Mouse (Mus musculus) lung, embryonic 16.5 days (tissue): ENCODE data around the gene R3hdm4. TPM values are rescaled to one million over a fixed set of nuclear protein-coding genes. Genes with fewer than 3 reads are reported as not detected.

Experiments used
- ATAC-seq: fragments of 200-750 bp; cut with Nextera tagmentation; 2 replicates; pipeline ENCODE4 v1.8.0; 2017; ENCODE audit warnings: low read depth, mild to moderate bottlenecking, moderate library complexity
- H3K27ac ChIP-seq: fragments of 300-500 bp; sonication (generic); 2 replicates; pipeline ENCODE4 v1.5.1; 2014; ENCODE audit warnings: mild to moderate bottlenecking, control low read depth, low read length
- H3K27me3 ChIP-seq: fragments of 300-500 bp; sonication (generic); 2 replicates; pipeline ENCODE4 v1.6.1; 2014; ENCODE audit warnings: low read depth, low read length, mixed read lengths; ENCODE audit not compliant: control insufficient read depth, insufficient read depth
- H3K36me3 ChIP-seq: fragments of 300-500 bp; sonication (generic); 2 replicates; pipeline ENCODE4 v1.6.1; 2014; ENCODE audit warnings: low read length; ENCODE audit not compliant: control insufficient read depth, insufficient read depth
- H3K4me1 ChIP-seq: fragments of 300-500 bp; sonication (generic); replicated peaks from 2 replicates; pipeline ENCODE4 v1.6.1; 2014; ENCODE audit warnings: low read length, mixed read lengths; ENCODE audit not compliant: control insufficient read depth, insufficient read depth
- H3K4me2 ChIP-seq: fragments of 300-500 bp; sonication (generic); 2 replicates; pipeline ENCODE4 v1.6.1; 2014; ENCODE audit warnings: low read depth, low read length, control low read depth
- H3K4me3 ChIP-seq: fragments of 300-500 bp; sonication (generic); 2 replicates; pipeline ENCODE4 v1.5.1; 2014; ENCODE audit warnings: mild to moderate bottlenecking, low read length, control low read depth
- H3K9ac ChIP-seq: fragments of 300-500 bp; sonication (generic); 2 replicates; pipeline ENCODE4 v1.6.1; 2014; ENCODE audit warnings: low read length, control low read depth
- H3K9me3 ChIP-seq: fragments of 300-500 bp; sonication (generic); 2 replicates; pipeline ENCODE4 v1.6.1; 2016; ENCODE audit warnings: low read length; ENCODE audit not compliant: control insufficient read depth
- WGBS: fragments of 180-500 bp; shearing (Covaris S2); extraction: QIAGEN DNeasy Blood & Tissue Kit; methylation state at CpG from one replicate; pipeline ENCODE4 v1.1.7; 2014; 5-methylcytosine and 5-hydroxymethylcytosine counted together
- polyA plus RNA-seq: library from polyadenylated mRNA; unstranded; fragments of >200 nt; fragmentation: Nextera tagmentation; extraction: Ambion mirVana; gene quantifications from 2 replicates; pipeline ENCODE4 v1.2.1, GENCODE M21; 2015

The R3hdm4 gene
- polyA plus RNA-seq = 151 and 155 TPM in 2 replicates

GRCm38 (mm10) chr10:79920958-79921535, at the start of gene R3hdm4:
Gene R3hdm4 (minus strand): TSS chr10:79921208.
- Histone ChIP-seq H3K9ac (peak within 1 kb of the TSS; percentile 59), H3K9me3 (no peaks in the 10 kb centered on the region), H3K4me2 (peak within 1 kb of the TSS; percentile 37), H3K36me3 (no peaks in the 10 kb centered on the region), H3K4me3 (peak within 1 kb of the TSS; percentile 35), H3K4me1 (peaks cover 28% of the 10 kb centered on the region), H3K27me3 (peaks cover 58% of the 10 kb centered on the region), H3K27ac (no peak within 1 kb of the TSS)
- ATAC-seq = no peak
- 4% methylated on average over 40 of the region's 41 CpGs for WGBS

- H3K9me3 ChIP-seq = no peaks in the 10 kb centered on the region
- peak within 1 kb of the TSS; percentile 65 for H3K9ac ChIP-seq
- H3K36me3 ChIP-seq = peaks cover 25% of the 10 kb centered on the region
- H3K4me3 ChIP-seq = peak within 1 kb of the TSS; percentile 51
- H3K27ac ChIP-seq = no peak within 1 kb of the TSS
- peak; percentile 8; the same call in 1 of the 2 replicates for ATAC-seq
- H3K4me2 ChIP-seq = peak within 1 kb of the TSS; percentile 84
- 5% methylated on average over 46 of the region's 47 CpGs for WGBS
- peaks cover 19% of the 10 kb centered on the region for H3K27me3 ChIP-seq
- H3K4me1 ChIP-seq = peaks cover 15% of the 10 kb centered on the region
Measured at GRCm38 (mm10) chr10:79970415-79971182, 49.6 kb upstream of the R3hdm4 start, which contains the start of gene Grin3b. Gene Grin3b (plus strand): TSS chr10:79970715.

- Histone ChIP-seq H3K4me1 (peaks cover 15% of the 10 kb centered on the region), H3K4me3 (no peak overlapping the region), H3K4me2 (no peak overlapping the region), H3K27ac (no peak overlapping the region), H3K9me3 (no peaks in the 10 kb centered on the region), H3K27me3 (peaks cover 19% of the 10 kb centered on the region), H3K36me3 (peaks cover 34% of the 10 kb centered on the region), H3K9ac (no peak overlapping the region)
- WGBS = 12% methylated on average over 3 of the region's 3 CpGs
- no peak for ATAC-seq
Measured at GRCm38 (mm10) chr10:79969124-79969568, 48.1 kb upstream of the R3hdm4 start.

DNA sequence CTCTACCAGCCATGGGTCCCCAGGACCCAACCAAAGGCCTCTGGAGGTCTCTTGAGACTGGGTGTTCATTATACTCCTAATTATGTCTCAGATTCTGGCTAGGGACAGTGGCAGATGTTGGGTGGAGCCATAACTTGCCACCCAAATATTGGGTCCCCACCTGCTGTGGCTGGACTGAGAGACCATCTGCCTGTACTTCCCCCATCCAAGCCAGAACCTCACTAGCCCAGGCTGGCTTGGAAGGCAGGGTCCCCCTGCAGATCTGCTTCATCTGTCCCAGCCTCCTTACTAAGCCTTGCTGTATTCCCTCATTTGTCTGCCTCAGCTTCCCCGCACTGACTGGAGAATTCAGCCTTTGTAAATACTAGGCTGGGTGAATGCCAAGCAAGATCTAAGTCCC, 47.2 kb upstream of the R3hdm4 start:
- 62% methylated on average over 1 of the region's 1 CpGs for WGBS
- no peak for ATAC-seq
- Histone ChIP-seq H3K4me1 (peaks cover 15% of the 10 kb centered on the region), H3K4me2 (no peak overlapping the region), H3K27ac (no peak overlapping the region), H3K36me3 (peaks cover 34% of the 10 kb centered on the region), H3K4me3 (no peak overlapping the region), H3K9ac (no peak overlapping the region), H3K27me3 (peaks cover 19% of the 10 kb centered on the region), H3K9me3 (no peaks in the 10 kb centered on the region)

DNA sequence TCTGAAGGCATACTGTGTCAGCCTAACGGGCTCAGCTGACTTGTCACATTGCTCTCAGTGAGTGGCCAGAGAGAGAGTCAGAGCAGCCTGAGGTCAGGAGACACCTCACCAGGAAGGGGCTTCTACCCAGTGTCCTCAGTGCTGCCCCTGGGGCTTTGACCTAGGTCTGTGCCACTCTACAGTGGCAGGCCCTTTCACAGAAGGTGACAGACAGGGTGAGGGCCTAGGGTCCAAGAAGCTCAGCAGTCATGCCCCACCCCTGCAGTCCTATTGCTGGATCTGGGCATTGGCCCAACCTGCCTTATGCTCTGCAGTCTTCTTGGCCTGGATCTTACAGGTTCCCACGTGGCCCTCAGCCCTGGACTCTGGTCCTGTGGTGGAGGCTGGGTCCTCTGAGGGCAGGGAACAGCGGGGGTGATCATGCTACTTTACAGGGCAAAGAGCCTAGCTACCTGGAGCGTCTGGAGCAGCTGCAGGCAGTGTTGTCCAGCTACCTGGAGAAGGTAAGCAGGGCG, 45.9 kb upstream of the R3hdm4 start:
- Histone ChIP-seq H3K27ac (no peak overlapping the region), H3K36me3 (peaks cover 40% of the 10 kb centered on the region), H3K4me1 (peaks cover 12% of the 10 kb centered on the region), H3K4me3 (no peak overlapping the region), H3K9ac (no peak overlapping the region), H3K9me3 (no peaks in the 10 kb centered on the region), H3K4me2 (no peak overlapping the region), H3K27me3 (peaks cover 16% of the 10 kb centered on the region)
- 90% methylated on average over 5 of the region's 5 CpGs for whole genome bisulfite sequencing
- no peak for ATAC-seq

DNA sequence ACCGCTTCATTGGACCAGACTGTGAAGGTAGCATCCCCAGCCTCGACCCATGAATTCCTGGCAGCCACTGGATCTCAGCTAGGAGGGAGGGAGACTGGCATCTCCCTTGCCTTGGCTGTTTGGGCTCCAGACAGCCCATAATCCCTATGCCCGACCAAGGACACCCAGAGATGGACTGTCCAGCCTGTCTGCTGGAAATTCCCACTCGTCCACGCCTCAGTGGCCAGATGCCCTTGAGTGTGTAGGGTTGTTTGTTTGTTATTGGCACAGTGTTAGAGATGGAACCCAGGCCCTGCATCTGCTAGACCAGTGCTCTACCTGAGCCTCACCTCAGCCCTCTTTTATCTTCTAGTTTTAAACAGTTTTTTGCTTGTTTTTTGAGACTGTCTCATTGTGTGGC, 44.3 kb upstream of the R3hdm4 start:
- 81% methylated on average over 5 of the region's 5 CpGs for WGBS
- no peak for ATAC-seq
- H3K9ac ChIP-seq = no peak overlapping the region

GRCm38 (mm10) chr10:79964727-79965126, 43.7 kb upstream of the R3hdm4 start:
- H3K27me3 ChIP-seq = no peaks in the 10 kb centered on the region
- 92% methylated on average over 7 of the region's 7 CpGs for WGBS
- H3K9ac ChIP-seq = no peak overlapping the region
- no peak for ATAC-seq
- peaks cover 11% of the 10 kb centered on the region for H3K4me1 ChIP-seq
- peaks cover 40% of the 10 kb centered on the region for H3K36me3 ChIP-seq
- H3K4me3 ChIP-seq = no peak overlapping the region
- H3K9me3 ChIP-seq = no peaks in the 10 kb centered on the region
- H3K4me2 ChIP-seq = no peak overlapping the region
- no peak overlapping the region for H3K27ac ChIP-seq

More for the DNA sequence above, 44.3 kb upstream of the R3hdm4 start:
- H3K4me3 ChIP-seq = no peak overlapping the region
- H3K9me3 ChIP-seq = no peaks in the 10 kb centered on the region
- peaks cover 40% of the 10 kb centered on the region for H3K36me3 ChIP-seq
- H3K4me1 ChIP-seq = peaks cover 12% of the 10 kb centered on the region
- H3K27ac ChIP-seq = no peak overlapping the region
- no peak overlapping the region for H3K4me2 ChIP-seq
- H3K27me3 ChIP-seq = no peaks in the 10 kb centered on the region; the same call in 1 of the 2 replicates

- H3K4me3 ChIP-seq = peak overlapping the region; percentile 83
- H3K9me3 ChIP-seq = no peaks in the 10 kb centered on the region
- no peaks in the 10 kb centered on the region for H3K27me3 ChIP-seq
- H3K4me1 ChIP-seq = peaks cover 16% of the 10 kb centered on the region
- ATAC-seq = no peak
- H3K9ac ChIP-seq = peak overlapping the region; percentile 81
- H3K36me3 ChIP-seq = peaks cover 20% of the 10 kb centered on the region
- 6% methylated on average over 10 of the region's 10 CpGs for whole genome bisulfite sequencing
- H3K4me2 ChIP-seq = peak overlapping the region; percentile 53
- H3K27ac ChIP-seq = no peak overlapping the region; the same call in 1 of the 2 replicates
Measured at GRCm38 (mm10) chr10:79960671-79961294, 39.8 kb upstream of the R3hdm4 start.
